Mouse (Mus musculus) midbrain, embryonic 14.5 days (tissue): ENCODE results near the gene Cd44. TPM values are rescaled to one million over a fixed set of nuclear protein-coding genes. Genes with fewer than 3 reads are reported as not detected.

Source experiments
- ATAC-seq: fragments of 200-750 bp; cut with Nextera tagmentation; 2 replicates; pipeline ENCODE4 v1.8.0; 2017; ENCODE audit warnings: moderate number of reproducible peaks, moderate library complexity; ENCODE audit not compliant: low FRiP score, low TSS enrichment
- DNase-seq: peaks from one replicate; pipeline ENCODE4 v3.0.0-alpha.2; 2015
- H3K27ac ChIP-seq: fragments of 300-500 bp; sonication (generic); replicated peaks from 2 replicates; pipeline ENCODE4 v1.5.1; 2014; ENCODE audit warnings: mild to moderate bottlenecking, low read depth, low read length, moderate library complexity
- H3K27me3 ChIP-seq: fragments of 300-500 bp; sonication (generic); 2 replicates; pipeline ENCODE4 v1.6.1; 2014; ENCODE audit warnings: low read length, control low read depth, mixed read lengths; ENCODE audit not compliant: control insufficient read depth, insufficient read depth
- H3K36me3 ChIP-seq: fragments of 300-500 bp; sonication (generic); 2 replicates; pipeline ENCODE4 v1.6.1; 2014; ENCODE audit warnings: low read length, control low read depth; ENCODE audit not compliant: control insufficient read depth, insufficient read depth
- H3K4me1 ChIP-seq: fragments of 300-500 bp; sonication (generic); 2 replicates; pipeline ENCODE4 v1.6.1; 2014; ENCODE audit warnings: mild to moderate bottlenecking, antibody characterized with exemption, low read length, control low read depth; ENCODE audit not compliant: control insufficient read depth, insufficient read depth
- H3K4me2 ChIP-seq: fragments of 300-500 bp; sonication (generic); 2 replicates; pipeline ENCODE4 v1.6.1; 2014; ENCODE audit warnings: mild to moderate bottlenecking, low read length, moderate library complexity
- H3K4me3 ChIP-seq: fragments of 300-500 bp; sonication (generic); replicated peaks from 2 replicates; pipeline ENCODE4 v1.5.1; 2014; ENCODE audit warnings: low read depth, low read length
- H3K9ac ChIP-seq: fragments of 300-500 bp; sonication (generic); replicated peaks from 2 replicates; pipeline ENCODE4 v1.6.1; 2014; ENCODE audit warnings: mild to moderate bottlenecking, low read length, moderate library complexity
- H3K9me3 ChIP-seq: fragments of 300-500 bp; sonication (generic); 2 replicates; pipeline ENCODE4 v1.6.1; 2016; ENCODE audit warnings: low read length, control low read depth, mixed read lengths; ENCODE audit not compliant: control insufficient read depth
- WGBS: fragments of 180-500 bp; shearing (Covaris S2); extraction: QIAGEN DNeasy Blood & Tissue Kit; methylation state at CpG from one replicate; pipeline ENCODE4 v1.1.7; 2014; 5-methylcytosine and 5-hydroxymethylcytosine counted together
- polyA plus RNA-seq: library from polyadenylated mRNA; unstranded; fragments of >200 nt; fragmentation: Nextera tagmentation; extraction: Ambion mirVana; gene quantifications from 2 replicates; pipeline ENCODE4 v1.2.1, GENCODE M21; 2014

The Cd44 gene
- 2.3 and 3.1 TPM in 2 replicates for polyA plus RNA-seq

GRCm38 (mm10) chr2:102900875-102901827, at the start of gene Cd44:
Gene Cd44, minus strand, starts transcription at chr2:102901665.
- Histone ChIP-seq H3K9me3 (no peaks in the 10 kb centered on the region), H3K4me2 (peak within 1 kb of the TSS; percentile 54), H3K36me3 (no peaks in the 10 kb centered on the region), H3K27ac (no peak within 1 kb of the TSS), H3K27me3 (peaks cover 3% of the 10 kb centered on the region; the same call in 1 of the 2 replicates), H3K4me1 (no peaks in the 10 kb centered on the region), H3K9ac (peak within 1 kb of the TSS; percentile 34; the same call in 1 of the 2 replicates), H3K4me3 (peak within 1 kb of the TSS; percentile 24)
- ATAC-seq (peak; percentile 48; the same call in 1 of the 2 replicates), DNase-seq (peak; percentile 32)
- WGBS: 1% methylated on average over 29 of the region's 29 CpGs

- ATAC-seq: no peak
- Histone ChIP-seq H3K4me3 (no peak overlapping the region), H3K27me3 (no peaks in the 10 kb centered on the region), H3K9ac (no peak overlapping the region), H3K9me3 (no peaks in the 10 kb centered on the region), H3K36me3 (no peaks in the 10 kb centered on the region), H3K4me2 (no peak overlapping the region), H3K27ac (no peak overlapping the region), H3K4me1 (peaks cover 9% of the 10 kb centered on the region)
- 89% methylated on average over 4 of the region's 4 CpGs for WGBS
- DNase-seq: no peak
Measured at GRCm38 (mm10) chr2:102948481-102948857, 47.0 kb upstream of the Cd44 start.

GRCm38 (mm10) chr2:102947846-102948480, 46.5 kb upstream of the Cd44 start:
- H3K36me3 ChIP-seq: no peaks in the 10 kb centered on the region
- H3K4me3 ChIP-seq: no peak overlapping the region
- H3K27me3 ChIP-seq: no peaks in the 10 kb centered on the region
- 94% methylated on average over 5 of the region's 5 CpGs for WGBS
- H3K27ac ChIP-seq: no peak overlapping the region
- H3K9ac ChIP-seq: no peak overlapping the region
- H3K4me1 ChIP-seq: peaks cover 13% of the 10 kb centered on the region
- H3K4me2 ChIP-seq: no peak overlapping the region
- H3K9me3 ChIP-seq: no peaks in the 10 kb centered on the region
- DNase-seq: no peak
- no peak for ATAC-seq

GRCm38 (mm10) chr2:102945111-102945510, 43.6 kb upstream of the Cd44 start:
- 50% methylated on average over 1 of the region's 1 CpGs for WGBS

GRCm38 (mm10) chr2:102944415-102945012, 43.0 kb upstream of the Cd44 start:
- no peak overlapping the region for H3K9ac ChIP-seq
- WGBS: 68% methylated on average over 7 of the region's 7 CpGs
- H3K4me2 ChIP-seq: no peak overlapping the region
- peak; percentile 11 for DNase-seq
- no peak overlapping the region for H3K27ac ChIP-seq
- H3K4me3 ChIP-seq: no peak overlapping the region
- no peaks in the 10 kb centered on the region for H3K9me3 ChIP-seq
- peaks cover 13% of the 10 kb centered on the region for H3K4me1 ChIP-seq
- no peak for ATAC-seq
- H3K27me3 ChIP-seq: no peaks in the 10 kb centered on the region
- no peaks in the 10 kb centered on the region for H3K36me3 ChIP-seq

More at GRCm38 (mm10) chr2:102945111-102945510, 43.6 kb upstream of the Cd44 start:
- Histone ChIP-seq H3K27ac (no peak overlapping the region), H3K36me3 (no peaks in the 10 kb centered on the region), H3K9ac (no peak overlapping the region), H3K4me2 (no peak overlapping the region), H3K27me3 (no peaks in the 10 kb centered on the region), H3K9me3 (no peaks in the 10 kb centered on the region), H3K4me3 (no peak overlapping the region), H3K4me1 (peaks cover 13% of the 10 kb centered on the region)
- DNase-seq (no peak), ATAC-seq (no peak)

GRCm38 (mm10) chr2:102943983-102944382, 42.5 kb upstream of the Cd44 start:
- H3K36me3 ChIP-seq: no peaks in the 10 kb centered on the region
- H3K4me1 ChIP-seq: peaks cover 13% of the 10 kb centered on the region
- H3K27ac ChIP-seq: no peak overlapping the region
- H3K9ac ChIP-seq: no peak overlapping the region
- no peaks in the 10 kb centered on the region for H3K9me3 ChIP-seq
- no peaks in the 10 kb centered on the region for H3K27me3 ChIP-seq
- no peak overlapping the region for H3K4me3 ChIP-seq
- H3K4me2 ChIP-seq: no peak overlapping the region
- WGBS: 22% methylated on average over 6 of the region's 6 CpGs
- ATAC-seq (peak; percentile 70), DNase-seq (peak; percentile 78)

GRCm38 (mm10) chr2:102942782-102943080, 41.3 kb upstream of the Cd44 start:
- no peak overlapping the region for H3K4me2 ChIP-seq
- 98% methylated on average over 3 of the region's 3 CpGs for WGBS
- ATAC-seq (no peak), DNase-seq (no peak)
- H3K9me3 ChIP-seq: no peaks in the 10 kb centered on the region
- no peak overlapping the region for H3K27ac ChIP-seq
- no peaks in the 10 kb centered on the region for H3K27me3 ChIP-seq
- H3K4me1 ChIP-seq: peaks cover 13% of the 10 kb centered on the region
- no peaks in the 10 kb centered on the region for H3K36me3 ChIP-seq
- no peak overlapping the region for H3K4me3 ChIP-seq
- H3K9ac ChIP-seq: no peak overlapping the region

- 87% methylated on average over 10 of the region's 10 CpGs for WGBS
- Histone ChIP-seq H3K4me3 (no peak overlapping the region), H3K4me2 (no peak overlapping the region), H3K27ac (no peak overlapping the region), H3K27me3 (no peaks in the 10 kb centered on the region), H3K9me3 (no peaks in the 10 kb centered on the region), H3K36me3 (no peaks in the 10 kb centered on the region), H3K9ac (no peak overlapping the region), H3K4me1 (peaks cover 13% of the 10 kb centered on the region)
- DNase-seq (no peak), ATAC-seq (no peak)
Measured at GRCm38 (mm10) chr2:102941937-102942781, 40.7 kb upstream of the Cd44 start.
